Mouse (Mus musculus): Measurements from ENCODE around the gene Mapk6.

DNA sequence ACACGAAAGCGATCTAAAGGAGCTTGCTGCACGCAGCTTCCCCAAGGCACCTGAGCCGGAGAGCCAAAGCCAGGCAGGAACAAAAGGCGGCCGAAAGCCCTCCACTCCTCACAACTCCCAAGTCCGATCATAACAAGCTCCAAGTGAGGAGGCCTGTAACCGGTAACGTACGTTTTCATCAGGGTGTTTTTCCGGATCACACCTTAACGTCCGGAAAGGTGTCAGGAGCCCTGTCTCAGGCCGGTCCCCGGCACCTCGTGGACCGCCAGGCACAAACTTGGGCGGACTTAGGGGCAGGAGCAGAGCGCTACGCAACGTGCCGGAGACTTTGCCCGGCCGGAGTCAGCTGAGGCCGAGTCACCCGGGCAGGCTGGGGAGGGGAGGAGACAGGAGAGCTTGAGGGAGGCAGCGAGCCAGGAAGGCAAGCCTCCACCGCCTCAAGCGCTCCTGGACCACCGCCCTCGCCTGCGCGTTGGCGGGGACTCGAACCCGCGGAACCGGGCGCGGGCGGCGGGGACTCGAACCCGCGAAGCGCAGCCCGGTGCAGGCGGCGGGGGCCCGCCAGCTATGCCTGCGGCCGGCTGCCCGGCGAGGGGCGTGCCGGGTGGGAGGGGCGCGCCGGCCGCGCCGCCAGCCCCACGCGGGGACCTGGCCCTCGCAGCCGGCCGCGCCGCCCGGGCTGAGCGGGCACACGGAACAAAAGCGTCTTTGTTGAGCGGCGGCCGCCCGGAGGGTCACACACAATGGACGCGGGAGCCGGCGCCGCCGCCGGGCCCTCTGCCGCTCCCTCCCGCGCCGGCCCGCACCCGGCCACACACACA lies 564 bp downstream of the Mapk6 start:
- TF ChIP-seq CTCF (IDR thresholded peaks at IDR 0.05; ENCODE audit: low read depth) (no peak), EP300 (IDR thresholded peaks at IDR 0.05; ENCODE audit: low read depth) (no peak)
